ENCODE assay signal across 11 mouse cellular contexts in genomic region chr9:30953287-30953686, GRCm38 (mm10). TPM values are rescaled to one million over a fixed set of nuclear protein-coding genes. Genes with fewer than 3 reads are reported as not detected.
A peak's percentile ranks its signal among the peaks of the same experiment; 100 is the strongest.
DNase-seq lines count a peak whose midpoint lies in the region; ATAC-seq and TF ChIP-seq lines count a peak whose summit lies in the region.
"Had no signal": no experiment of that assay in that cellular context is flagged by ENCODE, and none has a peak within 500 bp of the region (broad histone marks: within the 10 kb centered on the region; RNA-seq: fewer than 3 reads in every experiment).

No protein-coding gene starts in this region.

- intact Hi-C loops in left cerebral cortex, adult 2 months (cut with DNase I) = no loop called here

- no peaks in the 10 kb centered on the region for H3K27me3 ChIP-seq in cerebellum, adult 2 months (ENCODE audit: control insufficient read depth, insufficient read depth, low read length)
- no peaks in the 10 kb centered on the region for H3K27me3 ChIP-seq in MEL (ENCODE audit: control insufficient read depth in 1 of 2, insufficient read depth in 2 of 2, low read length in 2 of 2)
- no peaks in the 10 kb centered on the region for H3K27me3 ChIP-seq in limb, embryonic 14.5 days (ENCODE audit: control insufficient read depth, insufficient read depth, low read length)
- H3K27me3 ChIP-seq in midbrain, embryonic 15.5 days (replicated peaks) = no peaks in the 10 kb centered on the region
- H3K27me3 ChIP-seq: forebrain, embryonic 12.5 days had no signal

- no peaks in the 10 kb centered on the region for H3K79me2 ChIP-seq in MEL (ENCODE audit: control insufficient read depth, insufficient read depth, low read length, poor library complexity)

- TF ChIP-seq POLR2A in cerebellum, adult 2 months (IDR thresholded peaks at IDR 0.05; ENCODE audit: borderline replicate concordance, insufficient read depth, low read length) = no peak
- no peak for TF ChIP-seq POLR2A in MEL (IDR thresholded peaks at IDR 0.05; ENCODE audit: control insufficient read depth in 1 of 2, insufficient read depth in 1 of 2, low read depth in 1 of 2, low read length in 2 of 2, poor library complexity in 1 of 2)
- TF ChIP-seq POLR2A in limb, embryonic 14.5 days (IDR thresholded peaks at IDR 0.05; ENCODE audit: borderline replicate concordance, extremely low read depth, insufficient read depth, insufficient read length) = no peak

- H3K9me3 ChIP-seq in MEL (replicated peaks; ENCODE audit: insufficient read depth, low read length) = no peaks in the 10 kb centered on the region
- H3K9me3 ChIP-seq in limb, embryonic 14.5 days (ENCODE audit: control insufficient read depth, low read length) = no peaks in the 10 kb centered on the region
- no peaks in the 10 kb centered on the region for H3K9me3 ChIP-seq in midbrain, embryonic 15.5 days
- H3K9me3 ChIP-seq: forebrain, embryonic 12.5 days had no signal

- DNase-seq in cerebellum, adult 2 months = no peak
- DNase-seq in cerebellum, postnatal 36 days = no peak
- DNase-seq in left cerebral cortex, adult 2 months (ENCODE audit: extremely low spot score in 1 of 2, low spot score in 2 of 2) = no peak
- DNase-seq in left cerebral cortex, adult 11 months (ENCODE audit: low spot score) = no peak
- no peak for DNase-seq in MEL (ENCODE audit: low read depth, low spot score)
- DNase-seq in limb, embryonic 14.5 days (ENCODE audit: low spot score) = no peak
- DNase-seq in cerebellum, adult 9-10 months = no peak
- DNase-seq: left cerebral cortex, postnatal 4 days; midbrain, embryonic 14.5 days had no signal

- no peak overlapping the region for H3K4me2 ChIP-seq in limb, embryonic 14.5 days (replicated peaks; ENCODE audit: low read depth, low read length, severe bottlenecking)
- H3K4me2 ChIP-seq in midbrain, embryonic 15.5 days = no peak overlapping the region
- H3K4me2 ChIP-seq: forebrain, embryonic 12.5 days had no signal

- WGBS in cerebellum, adult 2 months = 50% methylated on average over 8 of the region's 8 CpGs
- 50% methylated on average over 8 of the region's 8 CpGs for WGBS in limb, embryonic 14.5 days
- 57% methylated on average over 8 of the region's 8 CpGs for WGBS in midbrain, embryonic 15.5 days

- peaks cover 5% of the 10 kb centered on the region; the same call in 1 of the 2 replicates for H3K4me1 ChIP-seq in cerebellum, adult 2 months (ENCODE audit: control insufficient read depth, insufficient read depth, low read length)
- H3K4me1 ChIP-seq in MEL (ENCODE audit: control insufficient read depth in 1 of 2, insufficient read depth in 2 of 2, low read length in 2 of 2) = no peaks in the 10 kb centered on the region
- H3K4me1 ChIP-seq in limb, embryonic 14.5 days (ENCODE audit: control insufficient read depth, insufficient read depth, low read length) = peaks cover 6% of the 10 kb centered on the region; the same call in 1 of the 2 replicates
- no peaks in the 10 kb centered on the region for H3K4me1 ChIP-seq in midbrain, embryonic 15.5 days
- H3K4me1 ChIP-seq: forebrain, embryonic 12.5 days had no signal

- no peaks in the 10 kb centered on the region for H3K36me3 ChIP-seq in MEL (ENCODE audit: control insufficient read depth in 1 of 2, insufficient read depth in 2 of 2, low read length in 2 of 2)
- H3K36me3 ChIP-seq in limb, embryonic 14.5 days (ENCODE audit: control insufficient read depth, insufficient read depth, low read length) = no peaks in the 10 kb centered on the region
- no peaks in the 10 kb centered on the region for H3K36me3 ChIP-seq in midbrain, embryonic 15.5 days (replicated peaks)
- H3K36me3 ChIP-seq: forebrain, embryonic 12.5 days had no signal

- no peak overlapping the region for H3K27ac ChIP-seq in cerebellum, adult 2 months (ENCODE audit: insufficient read depth, low read length)
- no peak overlapping the region for H3K27ac ChIP-seq in left cerebral cortex, adult 2 months
- no peak overlapping the region for H3K27ac ChIP-seq in MEL (ENCODE audit: control insufficient read depth, low read depth, low read length)
- H3K27ac ChIP-seq in limb, embryonic 14.5 days (replicated peaks; ENCODE audit: low read depth, low read length) = no peak overlapping the region
- H3K27ac ChIP-seq in midbrain, embryonic 15.5 days = no peak overlapping the region
- H3K27ac ChIP-seq: forebrain, embryonic 12.5 days had no signal

- no peak overlapping the region for H3K4me3 ChIP-seq in cerebellum, adult 2 months (replicated peaks; ENCODE audit: insufficient read depth, low read depth, low read length)
- H3K4me3 ChIP-seq in left cerebral cortex, adult 2 months = no peak overlapping the region
- no peak overlapping the region for H3K4me3 ChIP-seq in MEL (ENCODE audit: control insufficient read depth in 1 of 2, insufficient read depth in 1 of 2, low read depth in 2 of 2, low read length in 2 of 2)
- H3K4me3 ChIP-seq in limb, embryonic 14.5 days (replicated peaks; ENCODE audit: low read length) = no peak overlapping the region
- H3K4me3 ChIP-seq in midbrain, embryonic 15.5 days = no peak overlapping the region
- H3K4me3 ChIP-seq: forebrain, embryonic 12.5 days had no signal

- H3K9ac ChIP-seq in MEL (ENCODE audit: control insufficient read depth, low read depth, low read length, poor library complexity, severe bottlenecking) = no peak overlapping the region
- H3K9ac ChIP-seq in limb, embryonic 14.5 days (ENCODE audit: low read depth, low read length, severe bottlenecking) = no peak overlapping the region
- H3K9ac ChIP-seq in midbrain, embryonic 15.5 days = no peak overlapping the region
- H3K9ac ChIP-seq: forebrain, embryonic 12.5 days had no signal

- 0 out of 2 replicates have a peak, but pooled peaks have one; percentile 31 for ATAC-seq in limb, embryonic 14.5 days (ENCODE audit: low FRiP score, low read depth)
- ATAC-seq in midbrain, embryonic 15.5 days (replicated peaks) = no peak

- TF ChIP-seq EP300 in MEL (IDR thresholded peaks at IDR 0.05; ENCODE audit: low read depth in 1 of 2, low read length in 2 of 2) = no peak

- TF ChIP-seq CTCF in cerebellum, adult 2 months (IDR thresholded peaks at IDR 0.05; ENCODE audit: borderline replicate concordance, insufficient read depth, low read depth, low read length) = peak; percentile 51; the same call in 1 of the 2 replicates
- peak; percentile 30 for TF ChIP-seq CTCF in left cerebral cortex, adult 2 months (IDR thresholded peaks at IDR 0.05)
- peak in 2 of 3 experiments; percentile 42 to 47; a peak in 4 of 6 replicates for TF ChIP-seq CTCF in MEL (IDR thresholded peaks at IDR 0.05 in 2 of 3, conservative IDR thresholded peaks at IDR 0.05 in 1 of 3; ENCODE audit: control insufficient read depth in 1 of 3, insufficient read depth in 1 of 3, low read depth in 2 of 3, low read length in 3 of 3, poor library complexity in 1 of 3, severe bottlenecking in 1 of 3)

- TF ChIP-seq RAD21 in MEL (IDR thresholded peaks at IDR 0.05; ENCODE audit: low read depth, low read length) = peak; percentile 25

TF ChIP-seq in MEL, 35 proteins besides CTCF, POLR2A, EP300 and RAD21:
- TF ChIP-seq MYC (IDR thresholded peaks at IDR 0.05; ENCODE audit: low read depth, low read length) (no peak), SMC3 (IDR thresholded peaks at IDR 0.05; ENCODE audit: low read depth, low read length) (peak; percentile 54)
TF ChIP-seq in MEL: peak in this region for 1.

RNA-seq across cellular contexts. Expression of gene Adamts8, which starts 10.9 kb away (rescaled TPM):
- 1.1 and 1.4 TPM in 2 replicates for polyA plus RNA-seq in cerebellum, adult 2 months (2012; rRNA removed)
- total RNA-seq in left cerebral cortex, adult 2 months (2021) = 1 to 10 TPM; 4.5 to 4.8 TPM
- total RNA-seq in MEL (2012; rRNA removed) = not detected in 2 replicates
- not detected for polyA plus RNA-seq in MEL (2012; ENCODE audit: insufficient read depth in 1 of 2, insufficient read length in 2 of 2, low read depth in 1 of 2, low replicate concordance in 2 of 2, missing spikeins in 1 of 2)
- 4.2 and 4.4 TPM in 2 replicates for polyA plus RNA-seq in limb, embryonic 14.5 days (2012; rRNA removed)
- polyA plus RNA-seq in limb, embryonic 14.5 days (2014; fragmentation: Nextera tagmentation; extraction: Ambion mirVana) = 4.4 and 5.0 TPM in 2 replicates
- polyA plus RNA-seq in midbrain, embryonic 15.5 days (2015; fragmentation: Nextera tagmentation; extraction: Ambion mirVana) = 1.7 and 2.4 TPM in 2 replicates

RNA-seq across cellular contexts. Expression of gene Adamts15, which starts 31.0 kb away (rescaled TPM):
- polyA plus RNA-seq in cerebellum, adult 2 months (2012; rRNA removed) = 5.6 and 6.4 TPM in 2 replicates
- total RNA-seq in left cerebral cortex, adult 2 months (2021) = 1 to 10 TPM; 5.2 to 6.0 TPM
- total RNA-seq in MEL (2012; rRNA removed) = not detected in 2 replicates
- under 1 TPM in 1 of 2 experiments, not detected in 1; 0.07 TPM for polyA plus RNA-seq in MEL (2012; ENCODE audit: insufficient read depth in 1 of 2, insufficient read length in 2 of 2, low read depth in 1 of 2, low replicate concordance in 2 of 2, missing spikeins in 1 of 2)
- 33.2 and 39.5 TPM in 2 replicates for polyA plus RNA-seq in limb, embryonic 14.5 days (2012; rRNA removed)
- 29.0 and 39.9 TPM in 2 replicates for polyA plus RNA-seq in limb, embryonic 14.5 days (2014; fragmentation: Nextera tagmentation; extraction: Ambion mirVana)
- 6.4 and 7.3 TPM in 2 replicates for polyA plus RNA-seq in midbrain, embryonic 15.5 days (2015; fragmentation: Nextera tagmentation; extraction: Ambion mirVana)
